Mouse (Mus musculus) lung, postnatal 0 days (tissue): ENCODE results near the gene Msi2.

Experiments used
- CTCF ChIP-seq: IDR thresholded peaks from 2 replicates; pipeline ENCODE4 v1.5.1; 2016; ENCODE audit warnings: antibody characterized with exemption, mild to moderate bottlenecking
- EP300 ChIP-seq: IDR thresholded peaks from 2 replicates; pipeline ENCODE4 v1.6.1; 2016; ENCODE audit warnings: antibody characterized with exemption, mild to moderate bottlenecking, control low read depth

DNA sequence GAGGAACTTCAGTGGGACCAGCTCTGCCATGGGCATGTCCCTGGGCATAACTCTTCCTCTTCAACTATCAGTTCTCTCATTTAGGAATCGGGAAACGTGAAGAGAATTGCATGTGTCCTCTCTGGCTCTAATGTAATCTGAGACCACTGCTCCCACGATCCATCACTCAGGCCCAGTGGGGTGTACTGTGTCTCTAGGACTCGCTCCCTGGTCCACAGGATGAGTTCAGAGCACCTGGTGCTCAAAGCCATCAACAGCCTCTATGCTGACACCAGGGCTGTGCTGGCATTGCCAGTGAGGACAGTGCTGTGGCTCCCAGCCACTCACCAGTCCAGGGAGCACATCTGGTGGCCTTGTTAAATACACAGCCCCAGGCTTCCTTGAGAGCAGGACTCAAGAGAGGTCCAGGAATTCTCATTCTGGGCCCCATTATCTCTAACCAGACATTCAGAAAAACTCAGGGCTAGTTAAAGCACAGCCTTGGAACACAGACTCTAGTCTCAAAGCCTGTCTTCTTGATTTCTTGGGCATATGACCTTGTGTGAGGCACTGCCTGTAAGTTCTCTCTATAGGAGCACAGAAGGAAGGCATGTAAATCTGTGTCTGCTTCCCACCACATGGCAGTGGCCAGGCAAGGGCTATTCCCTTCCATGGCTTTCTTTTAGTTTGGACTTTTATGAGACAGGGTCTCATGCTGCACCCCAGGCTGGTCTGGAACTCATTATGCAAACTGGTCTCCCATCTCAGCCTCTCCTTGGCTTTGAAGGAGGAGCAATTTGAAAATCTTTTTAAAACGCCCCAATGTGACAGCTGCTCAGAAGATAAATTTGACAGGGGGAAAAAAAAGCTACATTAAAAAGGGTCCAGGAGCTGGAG, 211.5 kb downstream of the Msi2 start:
- TF ChIP-seq EP300 (no peak), CTCF (no peak)
